Mouse (Mus musculus) lung, adult 2 months (tissue): ENCODE results near the gene Ostf1.

Source experiments
- CTCF ChIP-seq: fragments of 200-500 bp; IDR thresholded peaks from 2 replicates; pipeline ENCODE4 v1.5.1; 2011; ENCODE audit warnings: mild to moderate bottlenecking, low read length, control low read depth; ENCODE audit not compliant: insufficient read depth
- POLR2A ChIP-seq: fragments of 200-500 bp; IDR thresholded peaks from 2 replicates; pipeline ENCODE4 v1.6.1; 2011; ENCODE audit warnings: low read depth, mild to moderate bottlenecking, control low read depth, low read length, borderline replicate concordance; ENCODE audit errors: extremely low read depth

GRCm38 (mm10) chr19:18555645-18556044, 76.0 kb downstream of the Ostf1 start:
- no peak for TF ChIP-seq POLR2A
- TF ChIP-seq CTCF: no peak
